ENCODE assay signal across 8 mouse cellular contexts in genomic region chr2:51148975-51149374, GRCm38 (mm10). TPM values are rescaled to one million over a fixed set of nuclear protein-coding genes. Genes with fewer than 3 reads are reported as not detected.
DNase-seq lines count a peak whose midpoint lies in the region; ATAC-seq and TF ChIP-seq lines count a peak whose summit lies in the region.

Rnd3 (minus strand) TSS chr2:51149111.

- H3K9ac ChIP-seq in ES-E14 (ENCODE audit: insufficient read depth, low read depth, low read length, poor library complexity, severe bottlenecking): peak within 1 kb of the TSS; percentile 67
- H3K9ac ChIP-seq in lung, embryonic 16.5 days (ENCODE audit: low read length): peak within 1 kb of the TSS; percentile 86

- H3K36me3 ChIP-seq in ES-E14 (ENCODE audit: control insufficient read depth, insufficient read depth, low read length, poor library complexity, severe bottlenecking): no peaks in the 10 kb centered on the region
- no peaks in the 10 kb centered on the region for H3K36me3 ChIP-seq in lung, embryonic 16.5 days (ENCODE audit: control insufficient read depth, insufficient read depth, low read length)
- no peaks in the 10 kb centered on the region for H3K36me3 ChIP-seq in thymus, adult 2 months (ENCODE audit: control insufficient read depth, insufficient read depth, low read length)

- H3K4me1 ChIP-seq in ES-E14 (ENCODE audit: control insufficient read depth in 2 of 2, insufficient read depth in 2 of 2, low read length in 2 of 2, poor library complexity in 1 of 2): peaks cover 0 to 4% of the 10 kb centered on the region in 2 experiments; a peak in 1 of 4 replicates
- H3K4me1 ChIP-seq in cerebellum, adult 2 months (ENCODE audit: control insufficient read depth, insufficient read depth, low read length): no peaks in the 10 kb centered on the region
- H3K4me1 ChIP-seq in lung, embryonic 16.5 days (replicated peaks; ENCODE audit: control insufficient read depth, insufficient read depth, low read length): peaks cover 12% of the 10 kb centered on the region
- H3K4me1 ChIP-seq in thymus, adult 2 months (replicated peaks; ENCODE audit: control insufficient read depth, insufficient read depth, low read length): peaks cover 11% of the 10 kb centered on the region

- no peaks in the 10 kb centered on the region for H3K27me3 ChIP-seq in cerebellum, adult 2 months (ENCODE audit: control insufficient read depth, insufficient read depth, low read length)
- H3K27me3 ChIP-seq in lung, embryonic 16.5 days (ENCODE audit: control insufficient read depth, insufficient read depth, low read depth, low read length): peaks cover 2% of the 10 kb centered on the region; the same call in 1 of the 2 replicates
- H3K27me3 ChIP-seq in thymus, adult 2 months (ENCODE audit: control insufficient read depth, insufficient read depth, low read length): peaks cover 12% of the 10 kb centered on the region; the same call in 1 of the 2 replicates

- 1% methylated on average over 25 of the region's 25 CpGs for WGBS in cerebellum, adult 2 months
- WGBS in lung, embryonic 16.5 days: under 1% methylated on average over 25 of the region's 25 CpGs
- WGBS in thymus, adult 2 months: 1% methylated on average over 25 of the region's 25 CpGs

- TF ChIP-seq POLR2A in cerebellum, adult 2 months (IDR thresholded peaks at IDR 0.05; ENCODE audit: borderline replicate concordance, insufficient read depth, low read length): peak; percentile 88; the same call in 1 of the 2 replicates
- TF ChIP-seq POLR2A in thymus, adult 2 months (IDR thresholded peaks at IDR 0.05; ENCODE audit: control insufficient read depth, extremely low read depth, insufficient read depth, low read length, poor library complexity): 0 out of 2 replicates have a peak, but pooled peaks have one; percentile 36

- ATAC-seq in frontal cortex, adult (ENCODE audit: low TSS enrichment): peak; percentile 79
- ATAC-seq in hematopoietic stem cell, adult 5-6 weeks (replicated peaks in 1 of 2; ENCODE audit: insufficient read depth in 1 of 2, low FRiP score in 2 of 2, low TSS enrichment in 1 of 2, low read depth in 1 of 2, poor library complexity in 2 of 2, severe bottlenecking in 2 of 2): peak; percentile 75
- ATAC-seq in lung, embryonic 16.5 days (ENCODE audit: low read depth): peak; percentile 85

- H3K4me2 ChIP-seq in lung, embryonic 16.5 days (ENCODE audit: low read depth, low read length): peak within 1 kb of the TSS; percentile 76

- peak within 1 kb of the TSS; percentile 72 to 84 for H3K4me3 ChIP-seq in ES-E14 (ENCODE audit: insufficient read depth in 1 of 2, low read depth in 1 of 2, low read length in 2 of 2, poor library complexity in 1 of 2, severe bottlenecking in 1 of 2)
- peak within 1 kb of the TSS; percentile 85 for H3K4me3 ChIP-seq in cerebellum, adult 2 months (replicated peaks; ENCODE audit: insufficient read depth, low read depth, low read length)
- peak within 1 kb of the TSS; percentile 92 for H3K4me3 ChIP-seq in lung, embryonic 16.5 days (ENCODE audit: low read length)
- H3K4me3 ChIP-seq in thymus, adult 2 months (ENCODE audit: control insufficient read depth, insufficient read depth, low read length): peak within 1 kb of the TSS; percentile 52

- DNase-seq in ES-E14 (ENCODE audit: low read depth, low spot score): peak; percentile 95
- DNase-seq in cerebellum, adult 2 months: peak; percentile 92 to 94
- DNase-seq in layer of hippocampus, adult 9-11 months: peak; percentile 90
- DNase-seq in ovary, adult 18-20 months (ENCODE audit: low spot score): peak; percentile 92
- DNase-seq in thymus, adult 2 months: peak; percentile 74

- peak within 1 kb of the TSS; percentile 12; the same call in 1 of the 2 replicates for H3K27ac ChIP-seq in ES-E14 (ENCODE audit: insufficient read depth, low read depth, low read length, poor library complexity, severe bottlenecking)
- peak within 1 kb of the TSS; percentile 22 for H3K27ac ChIP-seq in cerebellum, adult 2 months (ENCODE audit: insufficient read depth, low read length)
- peak within 1 kb of the TSS; percentile 91 for H3K27ac ChIP-seq in lung, embryonic 16.5 days (ENCODE audit: low read length)
- H3K27ac ChIP-seq in thymus, adult 2 months (ENCODE audit: control insufficient read depth, insufficient read depth, low read length): no peak within 1 kb of the TSS

- TF ChIP-seq CTCF in cerebellum, adult 2 months (IDR thresholded peaks at IDR 0.05; ENCODE audit: borderline replicate concordance, insufficient read depth, low read depth, low read length): peak; percentile 79
- TF ChIP-seq CTCF in thymus, adult 2 months (IDR thresholded peaks at IDR 0.05; ENCODE audit: borderline replicate concordance, control insufficient read depth, extremely low read depth, insufficient read depth, low read length, poor library complexity): 0 out of 2 replicates have a peak, but pooled peaks have one; percentile 56

- in situ Hi-C loops in ES-E14 (cut with MboI; ENCODE audit: low sequenced_read_pairs in 2 of 2, unreplicated experiment in 2 of 2): no loop called here

- no peaks in the 10 kb centered on the region for H3K9me3 ChIP-seq in ES-E14 (ENCODE audit: control insufficient read depth, insufficient read depth, low read depth, low read length)
- H3K9me3 ChIP-seq in lung, embryonic 16.5 days (ENCODE audit: control insufficient read depth, low read length): no peaks in the 10 kb centered on the region

TF ChIP-seq in ES-E14, 5 proteins besides CTCF, POLR2A, EP300 and RAD21:
- TF ChIP-seq ZNF384 (IDR thresholded peaks at IDR 0.05; ENCODE audit: low read depth, low read length): no peak
- TF ChIP-seq ZC3H11A (IDR thresholded peaks at IDR 0.05; ENCODE audit: borderline replicate concordance, low read depth, low read length): peak; percentile 76; the same call in 1 of the 2 replicates
- no peak for TF ChIP-seq HCFC1 (IDR thresholded peaks at IDR 0.05; ENCODE audit: borderline replicate concordance, insufficient read depth, low read length)
- no peak for TF ChIP-seq CHD2 (IDR thresholded peaks at IDR 0.05; ENCODE audit: low read depth, low read length)

RNA-seq across cellular contexts. Expression of gene Rnd3, which starts in this region (rescaled TPM):
- total RNA-seq in ES-E14 (2012; rRNA removed): 15.5 and 28.8 TPM in 2 replicates
- polyA plus RNA-seq in cerebellum, adult 2 months (2012; rRNA removed): 8.0 and 10.5 TPM in 2 replicates
- 3.5 and 4.1 TPM in 2 replicates for total RNA-seq in hematopoietic stem cell, adult 5-6 weeks (2017)
- polyA plus RNA-seq in lung, embryonic 16.5 days (2015; fragmentation: Nextera tagmentation; extraction: Ambion mirVana): 62.2 and 68.6 TPM in 2 replicates
- 0.83 and 1.0 TPM in 2 replicates for polyA plus RNA-seq in thymus, adult 2 months (2012; rRNA removed)
